Mouse (Mus musculus) kidney, adult 2 months (tissue): Measurements from ENCODE around the gene Gm10491.

Source experiments
- CTCF ChIP-seq: fragments of 200-500 bp; conservative IDR thresholded peaks from 2 replicates; pipeline ENCODE4 v1.5.1; 2011; ENCODE audit warnings: low read depth, mild to moderate bottlenecking, control low read depth, low read length, moderate library complexity, mixed read lengths; ENCODE audit not compliant: insufficient read depth, insufficient read length
- POLR2A ChIP-seq: fragments of 200-500 bp; IDR thresholded peaks from one replicate; pipeline ENCODE4 v1.6.1; 2011; ENCODE audit warnings: low read depth, low read length, control low read depth

DNA sequence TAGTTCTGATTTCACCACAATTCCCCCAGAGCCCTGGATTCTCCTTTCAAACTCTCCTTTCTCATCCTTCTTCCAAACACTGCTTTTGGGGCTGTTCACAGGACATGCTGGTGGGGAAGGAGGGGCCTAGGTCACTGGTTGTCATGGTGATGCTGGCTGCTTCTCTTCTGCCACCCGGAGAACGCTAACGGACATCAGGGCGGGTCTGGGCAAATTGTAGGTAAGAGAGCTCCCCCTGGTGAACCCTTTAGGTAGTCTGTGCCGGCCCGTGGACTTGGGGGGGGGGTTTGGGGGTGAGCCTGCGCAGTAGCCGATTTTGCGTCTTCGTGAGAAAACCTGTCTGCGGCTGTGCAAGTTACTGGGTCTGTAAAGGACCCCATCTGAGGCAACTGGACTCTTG is 27.8 kb downstream of the Gm10491 start:
- peak; percentile 51 for TF ChIP-seq CTCF
- TF ChIP-seq POLR2A, result no peak
